Mouse (Mus musculus) bone marrow macrophage, adult 2 months (primary cell): ENCODE data around the gene Moap1.

Experiments
- CTCF ChIP-seq: IDR thresholded peaks from 2 replicates; pipeline ENCODE4 v1.5.1; 2012; ENCODE audit warnings: low read depth, mild to moderate bottlenecking, low read length, moderate library complexity
- POLR2A ChIP-seq: IDR thresholded peaks from 2 replicates; pipeline ENCODE4 v1.6.1; 2012; ENCODE audit warnings: mild to moderate bottlenecking, low read depth, low read length, borderline replicate concordance

DNA sequence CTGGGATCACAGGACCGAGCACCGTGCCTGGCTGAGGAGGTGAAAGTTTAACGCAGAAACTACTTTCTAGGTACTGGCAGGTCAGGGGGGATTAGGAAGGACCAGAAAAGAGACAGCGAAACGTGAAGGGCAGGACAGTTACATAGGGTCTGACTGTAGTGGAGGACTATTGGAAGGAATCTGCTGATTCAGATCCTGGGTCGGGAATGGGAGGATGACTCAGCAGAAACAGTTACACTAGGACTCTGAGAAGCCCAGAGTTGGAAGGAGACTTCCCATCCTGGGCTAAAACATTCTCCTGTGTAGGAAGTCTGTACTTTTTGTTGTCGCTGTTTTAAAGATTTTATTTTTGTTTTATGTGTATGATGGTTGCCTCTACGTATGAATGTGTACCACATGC is 28.1 kb upstream of the Moap1 start:
- TF ChIP-seq CTCF: no peak
- no peak for TF ChIP-seq POLR2A
